Mouse (Mus musculus) midbrain, postnatal 0 days (tissue): ENCODE data around the gene H2-Q1. TPM values are rescaled to one million over a fixed set of nuclear protein-coding genes. Genes with fewer than 3 reads are reported as not detected.

Experiments used
- ATAC-seq: fragments of 200-750 bp; cut with Nextera tagmentation; 2 replicates; pipeline ENCODE4 v1.8.0; 2017; ENCODE audit warnings: moderate number of reproducible peaks, mild to moderate bottlenecking, moderate TSS enrichment, moderate library complexity; ENCODE audit not compliant: low FRiP score
- DNase-seq: peaks from one replicate; pipeline ENCODE4 v3.0.0-alpha.2; 2015; ENCODE audit warnings: low spot score
- H3K27ac ChIP-seq: fragments of 300-500 bp; sonication (generic); 2 replicates; pipeline ENCODE4 v1.5.1; 2014; ENCODE audit warnings: low read depth, mild to moderate bottlenecking, low read length, mixed read lengths
- H3K27me3 ChIP-seq: fragments of 300-500 bp; sonication (generic); 2 replicates; pipeline ENCODE4 v1.6.1; 2014; ENCODE audit warnings: low read length, control low read depth, mixed read lengths; ENCODE audit not compliant: insufficient read depth
- H3K36me3 ChIP-seq: fragments of 300-500 bp; sonication (generic); 2 replicates; pipeline ENCODE4 v1.6.1; 2014; ENCODE audit warnings: low read length, control low read depth, mixed read lengths; ENCODE audit not compliant: insufficient read depth
- H3K4me1 ChIP-seq: fragments of 300-500 bp; sonication (generic); 2 replicates; pipeline ENCODE4 v1.6.1; 2014; ENCODE audit warnings: mild to moderate bottlenecking, control low read depth, antibody characterized with exemption, low read length, mixed read lengths; ENCODE audit not compliant: insufficient read depth
- H3K4me2 ChIP-seq: fragments of 300-500 bp; sonication (generic); 2 replicates; pipeline ENCODE4 v1.6.1; 2014; ENCODE audit warnings: low read depth, mild to moderate bottlenecking, low read length, mixed read lengths; ENCODE audit not compliant: poor library complexity, severe bottlenecking
- H3K4me3 ChIP-seq: fragments of 300-500 bp; sonication (generic); 2 replicates; pipeline ENCODE4 v1.5.1; 2014; ENCODE audit warnings: low read depth, mild to moderate bottlenecking, low read length, moderate library complexity
- H3K9ac ChIP-seq: fragments of 300-500 bp; sonication (generic); replicated peaks from 2 replicates; pipeline ENCODE4 v1.6.1; 2014; ENCODE audit warnings: mild to moderate bottlenecking, low read length, moderate library complexity, mixed read lengths; ENCODE audit not compliant: poor library complexity, severe bottlenecking
- H3K9me3 ChIP-seq: fragments of 300-500 bp; sonication (generic); 2 replicates; pipeline ENCODE4 v1.6.1; 2016; ENCODE audit warnings: low read length, control low read depth
- CTCF ChIP-seq: IDR thresholded peaks from 2 replicates; pipeline ENCODE4 v1.5.1; 2016; ENCODE audit warnings: antibody characterized with exemption, mild to moderate bottlenecking
- WGBS: fragments of 180-500 bp; shearing (Covaris S2); extraction: QIAGEN DNeasy Blood & Tissue Kit; methylation state at CpG from one replicate; pipeline ENCODE4 v1.1.7; 2014; 5-methylcytosine and 5-hydroxymethylcytosine counted together
- polyA plus RNA-seq: library from polyadenylated mRNA; unstranded; fragments of >200 nt; fragmentation: Nextera tagmentation; extraction: Ambion mirVana; gene quantifications from 2 replicates; pipeline ENCODE4 v1.2.1, GENCODE M21; 2015
- total RNA-seq: library from RNA; depleted of rRNA; stranded (reverse); fragments of >200 nt; gene quantifications from 2 replicates; pipeline ENCODE4 v1.2.3, GENCODE M21; 2014; rRNA removed

Gene H2-Q1
- total and polyA plus RNA-seq, 2 experiments from 2014 or later: 0.60 to 1.5 TPM

- 9% methylated on average over 38 of the region's 38 CpGs for WGBS
- no peak for ATAC-seq
- DNase-seq: no peak
Measured at GRCm38 (mm10) chr17:35358763-35359469, 38.7 kb downstream of the H2-Q1 start.

GRCm38 (mm10) chr17:35359470-35359862 lies 39.3 kb downstream of the H2-Q1 start:
- Histone ChIP-seq H3K4me2 (peak overlapping the region; percentile 60), H3K9me3 (no peaks in the 10 kb centered on the region), H3K4me1 (no peaks in the 10 kb centered on the region; the same call in 1 of the 2 replicates), H3K27ac (no peak overlapping the region), H3K36me3 (no peaks in the 10 kb centered on the region), H3K9ac (peak overlapping the region; percentile 44), H3K4me3 (peak overlapping the region; percentile 37), H3K27me3 (no peaks in the 10 kb centered on the region)
- DNase-seq (no peak), ATAC-seq (no peak)
- no peak for TF ChIP-seq CTCF
- 22% methylated on average over 21 of the region's 21 CpGs for WGBS

More at GRCm38 (mm10) chr17:35358763-35359469, 38.7 kb downstream of the H2-Q1 start:
- no peaks in the 10 kb centered on the region for H3K27me3 ChIP-seq
- no peaks in the 10 kb centered on the region for H3K36me3 ChIP-seq
- H3K4me2 ChIP-seq: peak overlapping the region; percentile 60
- H3K4me3 ChIP-seq: peak overlapping the region; percentile 37
- H3K4me1 ChIP-seq: no peaks in the 10 kb centered on the region; the same call in 1 of the 2 replicates
- H3K9me3 ChIP-seq: no peaks in the 10 kb centered on the region
- no peak for TF ChIP-seq CTCF
- peak overlapping the region; percentile 44 for H3K9ac ChIP-seq
- no peak overlapping the region for H3K27ac ChIP-seq

Other genes starting within 250 kb of the H2-Q1 start
Only the 30 nearest of the 33 such genes appear.
- gene Ly6g6f, start 234.8 kb upstream of the H2-Q1 start, total RNA-seq: not detected in 2 replicates
- gene Ly6g6f, start 234.8 kb upstream of the H2-Q1 start, polyA plus RNA-seq: not detected in 2 replicates
- 98.9 and 151 TPM in 2 replicates for gene Abhd16a, start 231.1 kb upstream of the H2-Q1 start, total RNA-seq
- 122 and 128 TPM in 2 replicates for gene Abhd16a, start 231.1 kb upstream of the H2-Q1 start, polyA plus RNA-seq
- gene Ly6g5c, start 212.1 kb upstream of the H2-Q1 start, total RNA-seq: not detected in 2 replicates
- not detected in 2 replicates for gene Ly6g5c, start 212.1 kb upstream of the H2-Q1 start, polyA plus RNA-seq
- 0.99 and 3.7 TPM in 2 replicates for gene Ly6g5b, start 205.0 kb upstream of the H2-Q1 start, total RNA-seq
- 1.3 and 1.8 TPM in 2 replicates for gene Ly6g5b, start 205.0 kb upstream of the H2-Q1 start, polyA plus RNA-seq
- 11.7 and 17.0 TPM in 2 replicates for gene Gpank1, start 198.9 kb upstream of the H2-Q1 start, total RNA-seq
- 20.2 and 21.0 TPM in 2 replicates for gene Gpank1, start 198.9 kb upstream of the H2-Q1 start, polyA plus RNA-seq
- 245 and 287 TPM in 2 replicates for gene Csnk2b, start 198.4 kb upstream of the H2-Q1 start, total RNA-seq
- 325 and 332 TPM in 2 replicates for gene Csnk2b, start 198.4 kb upstream of the H2-Q1 start, polyA plus RNA-seq
- 10.7 and 28.0 TPM in 2 replicates for gene D17H6S53E, start 194.0 kb upstream of the H2-Q1 start, total RNA-seq
- gene D17H6S53E, start 194.0 kb upstream of the H2-Q1 start, polyA plus RNA-seq: 9.6 and 10.3 TPM in 2 replicates
- 0.44 TPM in 1 of 2 replicates, not detected in the other for gene Apom, start 188.4 kb upstream of the H2-Q1 start, total RNA-seq
- 0.22 TPM in 1 of 2 replicates, not detected in the other for gene Apom, start 188.4 kb upstream of the H2-Q1 start, polyA plus RNA-seq
- gene Bag6, start 185.2 kb upstream of the H2-Q1 start, total RNA-seq: 330 and 339 TPM in 2 replicates
- gene Bag6, start 185.2 kb upstream of the H2-Q1 start, polyA plus RNA-seq: 62.3 and 68.9 TPM in 2 replicates
- 193 and 230 TPM in 2 replicates for gene Prrc2a, start 155.5 kb upstream of the H2-Q1 start, total RNA-seq
- gene Prrc2a, start 155.5 kb upstream of the H2-Q1 start, polyA plus RNA-seq: 85.7 and 88.0 TPM in 2 replicates
- 1.8 and 4.1 TPM in 2 replicates for gene Aif1, start 144.3 kb upstream of the H2-Q1 start, total RNA-seq
- gene Aif1, start 144.3 kb upstream of the H2-Q1 start, polyA plus RNA-seq: 9.2 and 9.5 TPM in 2 replicates
- gene Lst1, start 132.0 kb upstream of the H2-Q1 start, total RNA-seq: 5.9 and 26.7 TPM in 2 replicates
- 7.8 and 12.0 TPM in 2 replicates for gene Lst1, start 132.0 kb upstream of the H2-Q1 start, polyA plus RNA-seq
- 1.4 and 2.1 TPM in 2 replicates for gene Ltb, start 126.0 kb upstream of the H2-Q1 start, total RNA-seq
- gene Ltb, start 126.0 kb upstream of the H2-Q1 start, polyA plus RNA-seq: 1.0 and 1.6 TPM in 2 replicates
- not detected in 2 replicates for gene Tnf, start 118.4 kb upstream of the H2-Q1 start, total RNA-seq
- 0.09 TPM in 1 of 2 replicates, not detected in the other for gene Tnf, start 118.4 kb upstream of the H2-Q1 start, polyA plus RNA-seq
- gene Lta, start 115.1 kb upstream of the H2-Q1 start, total RNA-seq: 0.49 and 1.2 TPM in 2 replicates
- 0.98 and 1.2 TPM in 2 replicates for gene Lta, start 115.1 kb upstream of the H2-Q1 start, polyA plus RNA-seq
- gene Gm16181, start 99.6 kb upstream of the H2-Q1 start, total RNA-seq: not detected in 2 replicates
- gene Gm16181, start 99.6 kb upstream of the H2-Q1 start, polyA plus RNA-seq: 0.33 TPM in 1 of 2 replicates, not detected in the other
- 109 and 117 TPM in 2 replicates for gene Atp6v1g2, start 86.7 kb upstream of the H2-Q1 start, total RNA-seq
- 210 and 232 TPM in 2 replicates for gene Atp6v1g2, start 86.7 kb upstream of the H2-Q1 start, polyA plus RNA-seq
- 17.0 and 18.5 TPM in 2 replicates for gene Nfkbil1, start 84.6 kb upstream of the H2-Q1 start, total RNA-seq
- gene Nfkbil1, start 84.6 kb upstream of the H2-Q1 start, polyA plus RNA-seq: 11.2 and 12.3 TPM in 2 replicates
- gene Ddx39b, start 78.7 kb upstream of the H2-Q1 start, total RNA-seq: 261 and 288 TPM in 2 replicates
- 320 and 329 TPM in 2 replicates for gene Ddx39b, start 78.7 kb upstream of the H2-Q1 start, polyA plus RNA-seq
- gene H2-D1, start 57.7 kb upstream of the H2-Q1 start, total RNA-seq: 75.4 and 78.0 TPM in 2 replicates
- gene H2-D1, start 57.7 kb upstream of the H2-Q1 start, polyA plus RNA-seq: 130 and 148 TPM in 2 replicates
- 20.9 and 21.7 TPM in 2 replicates for gene H2-Q2, start 21.8 kb downstream of the H2-Q1 start, total RNA-seq
- gene H2-Q2, start 21.8 kb downstream of the H2-Q1 start, polyA plus RNA-seq: 21.1 and 22.5 TPM in 2 replicates
- gene H2-Q4, start 59.2 kb downstream of the H2-Q1 start, total RNA-seq: 1.4 and 4.0 TPM in 2 replicates
- gene H2-Q4, start 59.2 kb downstream of the H2-Q1 start, polyA plus RNA-seq: 0.79 and 1.0 TPM in 2 replicates
- 0.11 and 0.52 TPM in 2 replicates for gene H2-Q6, start 104.4 kb downstream of the H2-Q1 start, total RNA-seq
- gene H2-Q6, start 104.4 kb downstream of the H2-Q1 start, polyA plus RNA-seq: 1.8 TPM in 2 replicates
- gene H2-Q7, start 118.8 kb downstream of the H2-Q1 start, total RNA-seq: 1.6 and 3.3 TPM in 2 replicates
- 3.5 and 4.2 TPM in 2 replicates for gene H2-Q7, start 118.8 kb downstream of the H2-Q1 start, polyA plus RNA-seq
- gene H2-Q10, start 149.7 kb downstream of the H2-Q1 start, total RNA-seq: 0.42 TPM in 1 of 2 replicates, not detected in the other
- 0.47 and 0.62 TPM in 2 replicates for gene H2-Q10, start 149.7 kb downstream of the H2-Q1 start, polyA plus RNA-seq
- not detected in 2 replicates for gene Pou5f1, start 185.6 kb downstream of the H2-Q1 start, total RNA-seq
- not detected in 2 replicates for gene Pou5f1, start 185.6 kb downstream of the H2-Q1 start, polyA plus RNA-seq
- 9.2 and 10.3 TPM in 2 replicates for gene Tcf19, start 196.4 kb downstream of the H2-Q1 start, total RNA-seq
- gene Tcf19, start 196.4 kb downstream of the H2-Q1 start, polyA plus RNA-seq: 4.5 and 4.7 TPM in 2 replicates
- gene Cchcr1, start 196.7 kb downstream of the H2-Q1 start, total RNA-seq: 3.5 and 4.0 TPM in 2 replicates
- 1.9 and 2.1 TPM in 2 replicates for gene Cchcr1, start 196.7 kb downstream of the H2-Q1 start, polyA plus RNA-seq
- gene Psors1c2, start 212.8 kb downstream of the H2-Q1 start, total RNA-seq: not detected in 2 replicates
- gene Psors1c2, start 212.8 kb downstream of the H2-Q1 start, polyA plus RNA-seq: 0.43 TPM in 1 of 2 replicates, not detected in the other
- gene Cdsn, start 231.7 kb downstream of the H2-Q1 start, total RNA-seq: 1.2 TPM in 1 of 2 replicates, not detected in the other
- 0.06 and 0.22 TPM in 2 replicates for gene Cdsn, start 231.7 kb downstream of the H2-Q1 start, polyA plus RNA-seq